In genomic region chr11:116428872-116429859, GRCm38 (mm10) we compare ENCODE assay signal across 14 mouse cellular contexts. TPM values are rescaled to one million over a fixed set of nuclear protein-coding genes. Genes with fewer than 3 reads are reported as not detected.
DNase-seq lines count a peak whose midpoint lies in the region; ATAC-seq and TF ChIP-seq lines count a peak whose summit lies in the region.
"Had no signal": no experiment of that assay in that cellular context is flagged by ENCODE, and none has a peak within 500 bp of the region (broad histone marks: within the 10 kb centered on the region; RNA-seq: fewer than 3 reads in every experiment).

No protein-coding gene starts in this region.

- peak overlapping the region; percentile 34; the same call in 1 of the 2 replicates for H3K27ac ChIP-seq in kidney, adult 2 months (ENCODE audit: insufficient read depth, low read depth, low read length)
- H3K27ac ChIP-seq in intestine, embryonic 14.5 days (ENCODE audit: low read depth), result peak overlapping the region; percentile 86
- peak overlapping the region; percentile 77 for H3K27ac ChIP-seq in liver, embryonic 15.5 days (replicated peaks)
- H3K27ac ChIP-seq: hindbrain, postnatal 0 days had no signal

- TF ChIP-seq CTCF in kidney, adult 2 months (conservative IDR thresholded peaks at IDR 0.05; ENCODE audit: insufficient read depth, insufficient read length, low read depth, low read length), result no peak

- intact Hi-C loops in left cerebral cortex, postnatal 25 days (cut with DNase I), result no loop called here

- H3K27me3 ChIP-seq in kidney, adult 2 months (replicated peaks; ENCODE audit: control insufficient read depth, insufficient read depth, low read length), result no peaks in the 10 kb centered on the region
- H3K27me3 ChIP-seq in intestine, embryonic 14.5 days (replicated peaks; ENCODE audit: control insufficient read depth, insufficient read depth, low read length), result no peaks in the 10 kb centered on the region
- H3K27me3 ChIP-seq in liver, embryonic 15.5 days, result no peaks in the 10 kb centered on the region

- peaks cover 19% of the 10 kb centered on the region for H3K4me1 ChIP-seq in kidney, adult 2 months (ENCODE audit: control insufficient read depth, insufficient read depth, low read length)
- peaks cover 17% of the 10 kb centered on the region for H3K4me1 ChIP-seq in intestine, embryonic 14.5 days (replicated peaks; ENCODE audit: control insufficient read depth, insufficient read depth, low read length)
- H3K4me1 ChIP-seq in liver, embryonic 15.5 days (replicated peaks), result peaks cover 60% of the 10 kb centered on the region

- no peak overlapping the region for H3K4me3 ChIP-seq in kidney, adult 2 months (ENCODE audit: insufficient read depth, low read depth, low read length)
- no peak overlapping the region for H3K4me3 ChIP-seq in intestine, embryonic 14.5 days (ENCODE audit: low read depth, low read length)
- no peak overlapping the region for H3K4me3 ChIP-seq in liver, embryonic 15.5 days (replicated peaks)

- DNase-seq in kidney, adult 2 months, result peak; percentile 46
- no peak for DNase-seq in kidney, adult 18-20 months
- DNase-seq in ES-CJ7 (ENCODE audit: low read depth, low spot score) (peak; percentile 89), MN1 (ENCODE audit: low spot score) (no peak)
- no peak for DNase-seq in intestine, embryonic 14.5 days (ENCODE audit: low spot score)
- DNase-seq in right cerebral cortex, postnatal 25 days, result no peak
- DNase-seq in left cerebral cortex, postnatal 25 days (ENCODE audit: low spot score in 2 of 2), result no peak
- DNase-seq: adrenal gland, postnatal 25 days; cerebellum, postnatal 36 days; gastrocnemius, postnatal 14 days; right cerebral cortex, adult 18-20 months; thymus, postnatal 14 days had no signal

- H3K4me2 ChIP-seq in intestine, embryonic 14.5 days (ENCODE audit: low read length), result no peak overlapping the region
- peak overlapping the region; percentile 56 for H3K4me2 ChIP-seq in liver, embryonic 15.5 days

- TF ChIP-seq POLR2A in kidney, adult 2 months (IDR thresholded peaks at IDR 0.05; ENCODE audit: low read depth, low read length), result no peak

- H3K36me3 ChIP-seq in kidney, adult 2 months (ENCODE audit: control insufficient read depth, insufficient read depth, low read length), result no peaks in the 10 kb centered on the region
- no peaks in the 10 kb centered on the region for H3K36me3 ChIP-seq in intestine, embryonic 14.5 days (ENCODE audit: control insufficient read depth, insufficient read depth, low read length)
- H3K36me3 ChIP-seq in liver, embryonic 15.5 days (replicated peaks), result no peaks in the 10 kb centered on the region

- no peak overlapping the region for H3K9ac ChIP-seq in intestine, embryonic 14.5 days (ENCODE audit: low read length)
- peak overlapping the region; percentile 43; the same call in 1 of the 2 replicates for H3K9ac ChIP-seq in liver, embryonic 15.5 days

- H3K9me3 ChIP-seq in intestine, embryonic 14.5 days (ENCODE audit: control insufficient read depth, low read length), result no peaks in the 10 kb centered on the region
- H3K9me3 ChIP-seq in liver, embryonic 15.5 days (replicated peaks), result no peaks in the 10 kb centered on the region

- 40% methylated on average over 13 of the region's 13 CpGs for WGBS in kidney, adult 2 months
- WGBS in intestine, embryonic 14.5 days, result 38% methylated on average over 12 of the region's 13 CpGs
- WGBS in liver, embryonic 15.5 days (ENCODE audit: insufficient replicate concordance), result 31% methylated on average over 12 of the region's 13 CpGs

- ATAC-seq in intestine, embryonic 14.5 days (replicated peaks; ENCODE audit: low FRiP score, low TSS enrichment, low read depth), result peak; percentile 69
- ATAC-seq in liver, embryonic 15.5 days (ENCODE audit: insufficient read depth), result no peak
- ATAC-seq: hindbrain, postnatal 0 days had no signal

RNA-seq across cellular contexts. Expression of gene Ubald2, which starts 4.7 kb away (rescaled TPM):
- polyA plus RNA-seq in kidney, adult 2 months (2012; rRNA removed), result 195 and 211 TPM in 2 replicates
- 76.2 and 78.5 TPM in 2 replicates for polyA plus RNA-seq in intestine, embryonic 14.5 days (2014; fragmentation: Nextera tagmentation; extraction: Ambion mirVana)
- polyA plus RNA-seq in liver, embryonic 15.5 days (2015; fragmentation: Nextera tagmentation; extraction: Ambion mirVana), result 33.1 and 33.9 TPM in 2 replicates
- 10 to 100 TPM; 31.3 to 33.7 TPM for total RNA-seq in left cerebral cortex, postnatal 25 days (2021)

RNA-seq across cellular contexts. Expression of gene Rnf157, which starts 16.3 kb away (rescaled TPM):
- 2.5 and 2.9 TPM in 2 replicates for polyA plus RNA-seq in kidney, adult 2 months (2012; rRNA removed)
- 14.6 and 19.9 TPM in 2 replicates for polyA plus RNA-seq in intestine, embryonic 14.5 days (2014; fragmentation: Nextera tagmentation; extraction: Ambion mirVana)
- polyA plus RNA-seq in liver, embryonic 15.5 days (2015; fragmentation: Nextera tagmentation; extraction: Ambion mirVana), result 1.0 and 1.4 TPM in 2 replicates
- 100 to 1,000 TPM; 252 to 278 TPM for total RNA-seq in left cerebral cortex, postnatal 25 days (2021)

RNA-seq across cellular contexts. Expression of gene Qrich2, which starts 36.9 kb away (rescaled TPM):
- 0.08 and 0.24 TPM in 2 replicates for polyA plus RNA-seq in kidney, adult 2 months (2012; rRNA removed)
- polyA plus RNA-seq in intestine, embryonic 14.5 days (2014; fragmentation: Nextera tagmentation; extraction: Ambion mirVana), result 0.15 and 0.22 TPM in 2 replicates
- not detected in 2 replicates for polyA plus RNA-seq in liver, embryonic 15.5 days (2015; fragmentation: Nextera tagmentation; extraction: Ambion mirVana)
- total RNA-seq in left cerebral cortex, postnatal 25 days (2021), result not detected
- total RNA-seq: adrenal gland, postnatal 25 days; gastrocnemius, postnatal 14 days; hindbrain, postnatal 0 days had no signal

Comparison
In these comparisons a context has a peak if more than half of its experiments do, and no peak if none do; other contexts are left out.
1. DNase-seq: peak in kidney, adult 2 months (single experiment) and ES-CJ7 (single experiment); none in kidney, adult 18-20 months (single experiment), intestine, embryonic 14.5 days (single experiment), right cerebral cortex, postnatal 25 days (single experiment), MN1 (single experiment) and left cerebral cortex, postnatal 25 days (0 of 2).
2. H3K27ac ChIP-seq: peak in every context shown above with its lines; median percentile 86 in intestine, embryonic 14.5 days; 77 in liver, embryonic 15.5 days; 34 in kidney, adult 2 months.